Mouse (Mus musculus): ENCODE data around the gene Gm17657. TPM values are rescaled to one million over a fixed set of nuclear protein-coding genes. Genes with fewer than 3 reads are reported as not detected.
"Not testable (repeated sequence)": the region's sequence is repeated elsewhere in the genome, so short reads cannot be mapped to it uniquely, and the experiment has no call there.

Gm17657 gene
- polyA plus RNA-seq, 1 experiment from 2014 or later: not detected

DNA sequence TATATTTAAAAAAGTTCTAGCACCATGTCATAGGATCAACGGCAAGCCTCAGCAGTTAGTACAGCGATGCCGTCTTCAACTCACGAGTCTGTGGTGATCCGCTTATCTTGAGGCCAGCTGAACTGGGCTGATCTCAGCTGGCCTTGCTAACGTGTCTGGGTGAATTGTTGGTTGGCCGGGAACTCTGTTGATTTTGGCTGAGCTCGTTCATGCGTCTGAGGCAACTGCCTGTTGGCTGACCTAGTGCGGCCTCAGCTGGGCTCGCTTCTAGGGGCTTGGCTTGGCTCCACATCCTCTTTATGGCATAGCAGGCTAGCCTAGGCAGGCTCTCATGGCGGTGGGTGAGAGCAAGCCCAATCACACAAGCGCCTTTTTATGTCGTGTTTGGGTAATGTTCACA lies 8.0 kb downstream of the Gm17657 start:
- 86% methylated on average over 14 of the region's 14 CpGs for WGBS
- H3K4me1 ChIP-seq: no peaks in the 10 kb centered on the region
- H3K27ac ChIP-seq: no peak overlapping the region
- H3K36me3 ChIP-seq (replicated peaks): no peaks in the 10 kb centered on the region
- H3K27me3 ChIP-seq (ENCODE audit: poor library complexity, severe bottlenecking): no peaks in the 10 kb centered on the region
- no peaks in the 10 kb centered on the region for H3K9me3 ChIP-seq
- H3K4me3 ChIP-seq: no peak overlapping the region
- no peak for DNase-seq (ENCODE audit: extremely low spot score, low spot score)

DNA sequence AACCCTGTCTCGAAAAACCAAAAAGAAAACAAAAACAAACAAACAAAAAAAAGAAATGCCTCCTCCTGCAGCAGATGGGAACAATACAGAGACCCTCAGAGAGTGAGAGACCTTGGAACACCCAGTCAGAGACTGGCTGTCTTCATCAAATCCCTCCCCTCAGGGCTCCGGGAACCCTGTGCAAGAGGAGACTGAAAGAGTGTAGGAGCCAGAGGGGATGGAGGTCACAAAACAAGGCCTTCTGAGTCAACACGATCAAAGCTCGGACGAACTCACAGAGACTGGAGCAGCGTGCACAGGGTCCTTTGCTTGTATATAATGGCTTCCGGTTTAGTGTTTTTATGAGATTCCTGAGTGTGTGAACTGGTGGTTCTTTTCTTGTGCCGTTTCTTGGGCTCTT lies 9.0 kb downstream of the Gm17657 start:
- Histone ChIP-seq H3K36me3 (replicated peaks) (no peaks in the 10 kb centered on the region), H3K4me3 (no peak overlapping the region), H3K27me3 (ENCODE audit: poor library complexity, severe bottlenecking) (no peaks in the 10 kb centered on the region), H3K9me3 (no peaks in the 10 kb centered on the region), H3K4me1 (no peaks in the 10 kb centered on the region), H3K27ac (no peak overlapping the region)
- WGBS: 92% methylated on average over 8 of the region's 8 CpGs
- DNase-seq (ENCODE audit: extremely low spot score, low spot score): no peak

DNA sequence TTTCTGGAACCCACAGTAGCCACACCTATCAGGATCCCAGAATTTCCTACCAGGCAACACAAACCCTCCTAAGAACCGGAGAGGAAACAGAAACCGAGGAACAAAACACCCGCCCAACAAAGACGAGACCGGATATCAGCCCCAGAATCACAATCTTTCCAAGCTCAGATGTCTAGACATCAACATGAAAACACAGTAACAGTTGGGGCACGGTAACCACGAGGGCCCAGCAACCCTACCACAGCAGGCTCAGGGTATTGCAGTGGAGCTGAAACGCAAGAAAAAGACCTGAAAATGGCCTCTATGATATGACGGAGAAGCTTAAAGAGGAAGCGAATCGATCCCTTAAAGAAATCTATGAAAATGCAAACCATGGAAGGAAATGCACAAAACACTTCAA lies 15.6 kb downstream of the Gm17657 start:
- H3K9me3 ChIP-seq: no peaks in the 10 kb centered on the region; the same call in 1 of the 2 replicates
- H3K4me3 ChIP-seq: no peak overlapping the region
- H3K27ac ChIP-seq: no peak overlapping the region
- H3K4me1 ChIP-seq: 0 out of 2 replicates have a peak, but pooled peaks cover 4% of the 10 kb centered on the region
- H3K27me3 ChIP-seq (ENCODE audit: poor library complexity, severe bottlenecking): no peaks in the 10 kb centered on the region
- no peaks in the 10 kb centered on the region for H3K36me3 ChIP-seq (replicated peaks)
- 95% methylated on average over 11 of the region's 11 CpGs for WGBS
- no peak for DNase-seq (ENCODE audit: extremely low spot score, low spot score)

DNA sequence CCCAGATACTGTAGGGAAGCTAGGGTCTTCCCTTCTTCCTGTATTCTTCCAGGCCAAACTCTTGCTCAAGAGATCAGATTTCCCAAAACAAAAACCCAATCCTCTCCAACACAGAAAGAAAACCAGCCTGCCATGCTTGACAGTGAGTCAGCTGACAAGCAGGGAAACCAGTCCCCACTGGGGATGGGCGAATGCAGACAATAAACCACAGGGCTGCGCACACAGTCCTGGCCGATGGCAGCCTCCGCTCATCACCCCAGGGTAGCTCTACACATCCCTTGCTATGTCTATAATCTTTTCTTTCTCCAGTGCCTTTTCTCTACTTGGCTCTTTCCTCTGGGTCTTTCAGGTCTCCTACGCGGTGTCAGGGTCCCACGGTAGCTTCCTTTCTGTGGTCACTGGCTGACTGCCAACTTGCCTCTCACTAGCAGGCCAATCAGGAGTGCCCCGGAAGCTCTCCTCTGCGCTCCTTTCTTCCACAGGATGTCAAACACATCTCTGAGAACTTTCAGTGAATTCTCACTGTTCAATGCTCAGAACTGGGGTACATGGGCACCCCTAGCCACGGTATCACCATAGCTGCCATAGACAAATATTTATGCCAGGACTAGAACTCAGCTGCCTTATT lies 17.6 kb downstream of the Gm17657 start:
- Histone ChIP-seq H3K4me3 (no peak overlapping the region), H3K9me3 (peaks cover 2% of the 10 kb centered on the region), H3K27ac (no peak overlapping the region), H3K4me1 (0 out of 2 replicates have a peak, but pooled peaks cover 4% of the 10 kb centered on the region), H3K36me3 (replicated peaks) (no peaks in the 10 kb centered on the region), H3K27me3 (ENCODE audit: poor library complexity, severe bottlenecking) (no peaks in the 10 kb centered on the region)
- WGBS: 88% methylated on average over 10 of the region's 10 CpGs
- no peak for DNase-seq (ENCODE audit: extremely low spot score, low spot score)

DNA sequence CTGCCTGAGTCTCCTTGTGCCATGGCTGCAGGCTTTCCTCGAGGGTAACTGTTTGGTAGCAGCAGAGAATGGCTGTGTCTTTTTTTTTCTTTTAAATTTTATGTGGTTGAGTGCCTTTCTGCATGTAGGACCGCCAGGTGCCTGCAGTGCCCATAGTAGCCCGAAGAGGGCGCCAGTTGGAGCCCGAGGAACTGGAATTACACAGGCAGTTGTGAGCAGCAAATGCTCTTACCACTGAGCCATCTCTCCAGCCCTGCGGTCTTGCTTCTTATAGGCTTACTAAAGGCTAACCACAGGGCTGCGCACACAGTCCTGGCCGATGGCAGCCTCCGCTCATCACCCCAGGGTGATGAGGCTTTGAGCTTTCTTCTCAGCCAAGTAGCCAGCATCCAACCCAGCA lies 18.2 kb downstream of the Gm17657 start:
- no peak overlapping the region for H3K27ac ChIP-seq
- H3K9me3 ChIP-seq: peaks cover 7% of the 10 kb centered on the region
- no peaks in the 10 kb centered on the region for H3K36me3 ChIP-seq (replicated peaks)
- H3K27me3 ChIP-seq (ENCODE audit: poor library complexity, severe bottlenecking): no peaks in the 10 kb centered on the region
- no peak overlapping the region for H3K4me3 ChIP-seq
- H3K4me1 ChIP-seq: 0 out of 2 replicates have a peak, but pooled peaks cover 4% of the 10 kb centered on the region
- DNase-seq (ENCODE audit: extremely low spot score, low spot score): no peak
- 82% methylated on average over 9 of the region's 9 CpGs for WGBS

DNA sequence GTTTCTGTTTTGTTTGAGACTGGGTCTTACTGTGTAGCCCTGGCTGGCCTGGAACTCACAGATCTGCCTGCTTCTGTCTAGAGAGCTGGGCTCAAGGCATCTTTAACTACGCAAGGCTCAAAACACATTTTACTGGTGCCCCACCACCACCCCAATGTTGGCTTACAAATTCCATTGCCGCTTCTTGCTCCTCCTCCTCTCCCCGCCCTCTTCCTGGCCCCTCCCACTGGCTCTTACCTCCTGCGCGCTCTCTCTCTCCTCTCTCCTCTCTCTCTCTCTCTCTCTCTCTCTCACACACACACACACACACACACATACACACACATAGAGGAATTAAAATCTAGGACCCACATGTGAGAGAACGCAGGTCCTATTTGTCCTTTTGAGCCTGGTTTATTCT lies 18.9 kb downstream of the Gm17657 start:
- Histone ChIP-seq H3K27me3 (ENCODE audit: poor library complexity, severe bottlenecking) (no peaks in the 10 kb centered on the region), H3K4me3 (no peak overlapping the region), H3K4me1 (0 out of 2 replicates have a peak, but pooled peaks cover 4% of the 10 kb centered on the region), H3K9me3 (peaks cover 15% of the 10 kb centered on the region), H3K36me3 (replicated peaks) (no peaks in the 10 kb centered on the region), H3K27ac (no peak overlapping the region)
- 74% methylated on average over 6 of the region's 6 CpGs for WGBS
- DNase-seq (ENCODE audit: extremely low spot score, low spot score): no peak

DNA sequence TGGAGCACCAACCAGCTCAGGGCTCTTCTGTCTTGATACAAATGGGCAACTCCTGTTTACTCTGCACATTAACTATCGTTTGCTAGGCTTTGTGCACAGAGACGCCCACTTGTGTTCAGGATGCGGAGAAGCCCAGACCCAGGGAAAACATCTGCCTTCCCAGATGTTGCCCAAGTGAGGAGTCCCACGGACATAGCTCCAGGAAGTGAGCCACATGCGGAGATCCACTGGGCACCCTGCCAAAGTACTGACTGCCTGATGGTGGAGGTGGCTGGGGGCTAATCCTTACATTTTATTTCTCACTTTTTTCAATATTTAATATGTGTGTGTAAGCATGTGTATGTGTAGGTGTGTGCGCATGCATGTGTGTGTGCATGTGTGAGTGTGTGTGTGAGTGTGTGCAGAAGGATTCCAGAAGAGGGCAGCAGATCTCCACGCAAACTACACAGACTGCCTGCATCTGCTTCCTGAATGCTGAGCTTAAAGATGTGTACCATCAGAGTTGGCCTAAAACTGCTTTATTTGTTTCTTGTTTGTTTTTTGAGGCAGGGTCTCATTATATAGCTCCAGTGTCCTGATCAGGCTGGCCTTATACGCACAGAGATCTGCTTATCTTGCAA lies 20.8 kb downstream of the Gm17657 start:
- 0 out of 2 replicates have a peak, but pooled peaks cover 4% of the 10 kb centered on the region for H3K4me1 ChIP-seq
- DNase-seq (ENCODE audit: extremely low spot score, low spot score): no peak
- 94% methylated on average over 8 of the region's 8 CpGs for WGBS
- no peaks in the 10 kb centered on the region for H3K36me3 ChIP-seq (replicated peaks)
- no peak overlapping the region for H3K4me3 ChIP-seq
- no peak overlapping the region for H3K27ac ChIP-seq
- peaks cover 17% of the 10 kb centered on the region for H3K9me3 ChIP-seq
- H3K27me3 ChIP-seq (ENCODE audit: poor library complexity, severe bottlenecking): no peaks in the 10 kb centered on the region

DNA sequence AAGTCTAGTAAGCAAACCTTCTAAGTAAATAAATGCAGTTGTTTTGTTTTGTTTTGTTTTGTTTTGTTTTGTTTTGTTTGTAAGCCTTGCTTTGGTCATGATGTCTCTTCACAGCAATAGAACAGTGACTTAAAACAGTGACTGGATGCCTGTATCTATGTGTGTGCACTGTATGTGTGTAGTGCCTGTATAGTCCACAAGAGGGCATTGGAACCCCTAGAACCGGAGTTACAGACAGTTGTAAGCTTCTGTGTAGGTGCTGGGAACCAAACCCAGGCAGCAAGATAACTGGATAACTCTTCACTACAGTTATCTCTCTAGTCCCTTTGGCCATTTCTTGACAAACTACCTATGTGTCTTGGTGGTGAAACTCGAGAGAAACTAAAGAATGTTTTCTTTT lies 23.8 kb downstream of the Gm17657 start:
- Histone ChIP-seq H3K27me3 (ENCODE audit: poor library complexity, severe bottlenecking) (no peaks in the 10 kb centered on the region), H3K9me3 (peaks cover 17% of the 10 kb centered on the region), H3K4me3 (no peak overlapping the region), H3K36me3 (replicated peaks) (no peaks in the 10 kb centered on the region), H3K27ac (no peak overlapping the region), H3K4me1 (no peaks in the 10 kb centered on the region)
- 86% methylated on average over 2 of the region's 2 CpGs for WGBS
- DNase-seq (ENCODE audit: extremely low spot score, low spot score): no peak

DNA sequence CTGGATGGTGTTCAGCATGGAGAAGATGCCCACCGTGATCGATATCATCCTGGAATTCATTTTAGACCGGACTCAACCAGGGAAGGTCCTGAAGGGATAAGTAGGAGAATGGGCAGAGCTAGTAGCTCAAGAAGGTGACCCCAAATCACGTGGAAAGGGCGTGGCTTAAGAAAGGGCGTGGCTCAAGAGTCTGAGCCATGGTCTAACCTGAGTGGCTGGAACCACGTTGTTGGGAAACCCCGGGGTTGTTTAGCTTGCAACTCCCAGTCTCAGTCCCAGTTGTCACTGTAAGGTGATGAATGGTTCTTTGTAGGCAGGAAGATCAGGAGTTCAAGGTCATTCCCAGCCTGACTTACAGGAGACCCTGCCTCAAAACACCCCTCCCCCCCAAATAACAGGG lies 29.7 kb downstream of the Gm17657 start:
- Histone ChIP-seq H3K9me3 (no peaks in the 10 kb centered on the region), H3K4me3 (no peak overlapping the region), H3K27me3 (ENCODE audit: poor library complexity, severe bottlenecking) (no peaks in the 10 kb centered on the region), H3K36me3 (replicated peaks) (no peaks in the 10 kb centered on the region), H3K4me1 (no peaks in the 10 kb centered on the region; the same call in 1 of the 2 replicates), H3K27ac (no peak overlapping the region)
- 77% methylated on average over 8 of the region's 8 CpGs for WGBS
- DNase-seq (ENCODE audit: extremely low spot score, low spot score): no peak

DNA sequence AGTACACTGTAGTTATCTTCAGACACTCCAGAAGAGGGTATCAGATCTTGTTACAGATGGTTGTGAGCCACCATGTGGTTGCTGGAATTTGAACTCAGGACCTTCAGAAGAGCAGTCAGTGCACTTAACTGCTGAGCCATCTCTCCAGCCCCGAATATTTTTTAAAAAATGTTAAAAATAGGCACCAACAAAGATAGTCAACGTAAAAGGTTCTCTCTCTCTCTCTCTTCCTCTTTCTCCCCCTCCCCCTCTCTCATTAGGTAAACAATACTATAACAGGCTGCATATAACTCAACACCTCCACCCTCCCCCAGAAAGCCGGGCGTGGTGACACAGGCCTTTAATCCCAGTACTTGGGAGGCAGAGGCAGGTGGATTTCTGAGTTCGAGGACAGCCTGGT lies 30.8 kb downstream of the Gm17657 start:
- not testable (repeated sequence) for H3K4me3 ChIP-seq; H3K27me3 ChIP-seq (ENCODE audit: poor library complexity, severe bottlenecking); DNase-seq (ENCODE audit: extremely low spot score, low spot score); H3K9me3 ChIP-seq; H3K36me3 ChIP-seq (replicated peaks); H3K27ac ChIP-seq; H3K4me1 ChIP-seq
- WGBS: 93% methylated on average over 5 of the region's 5 CpGs

DNA sequence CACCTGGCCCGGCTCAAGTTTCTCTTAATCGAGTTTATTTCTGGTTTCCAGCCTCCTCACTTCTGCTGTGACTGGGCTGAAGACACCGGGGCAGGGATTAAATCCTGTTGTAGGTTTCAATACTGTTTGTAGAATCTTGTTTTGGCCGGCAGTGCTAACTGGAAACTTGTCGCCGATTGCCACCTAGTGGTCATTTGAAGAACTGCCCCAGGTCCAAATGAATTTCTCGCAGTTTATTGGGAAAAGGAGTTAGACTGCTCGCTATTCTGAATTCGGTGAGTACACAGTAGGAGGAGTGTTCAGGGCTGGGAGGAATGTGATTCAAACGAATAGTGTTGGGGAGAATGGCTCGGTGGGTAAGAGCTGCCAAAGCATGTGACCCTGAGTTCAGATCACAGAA lies 35.0 kb downstream of the Gm17657 start:
- no peak overlapping the region for H3K4me3 ChIP-seq
- no peaks in the 10 kb centered on the region for H3K36me3 ChIP-seq (replicated peaks)
- 0 out of 2 replicates have a peak overlapping the region, but pooled peaks have one; percentile 57 for H3K27ac ChIP-seq
- peaks cover 9% of the 10 kb centered on the region for H3K4me1 ChIP-seq
- H3K27me3 ChIP-seq (ENCODE audit: poor library complexity, severe bottlenecking): no peaks in the 10 kb centered on the region
- H3K9me3 ChIP-seq: no peaks in the 10 kb centered on the region
- WGBS: 4% methylated on average over 11 of the region's 11 CpGs
- peak; percentile 81 for DNase-seq (ENCODE audit: extremely low spot score, low spot score)

DNA sequence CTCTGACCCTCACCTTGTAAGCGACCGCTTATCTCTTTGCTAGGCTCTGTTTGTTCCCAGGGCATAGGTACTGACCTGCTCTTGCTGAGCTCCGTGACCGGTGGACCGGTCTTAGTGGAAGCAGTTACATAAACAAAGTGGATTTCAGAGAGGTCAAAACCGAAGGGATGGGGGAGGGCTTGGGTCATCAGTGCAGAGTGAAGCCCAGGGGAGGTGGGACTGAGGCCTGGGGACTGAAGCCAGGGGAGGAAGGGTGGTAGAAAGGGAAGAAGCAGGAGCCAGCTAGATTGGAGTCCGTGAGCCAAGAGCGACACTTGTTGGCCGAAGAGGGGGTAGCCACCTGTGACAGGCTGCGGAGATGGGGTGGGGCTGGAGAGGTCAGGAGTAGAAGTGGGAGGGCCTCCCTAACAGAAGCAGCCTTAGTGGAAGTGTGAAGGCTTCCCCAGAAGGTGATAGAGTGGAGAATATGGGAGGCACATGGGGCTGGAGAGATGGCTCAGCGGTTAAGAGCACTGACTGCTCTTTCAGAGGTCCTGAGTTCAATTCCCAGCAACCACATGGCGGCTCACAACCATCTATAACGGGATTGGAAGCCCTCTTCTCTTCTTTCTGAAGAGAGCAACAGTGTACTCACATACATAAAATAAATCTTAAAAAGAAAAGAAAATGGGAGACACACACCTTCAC lies 36.3 kb downstream of the Gm17657 start:
- 35% methylated on average over 13 of the region's 13 CpGs for WGBS
- Histone ChIP-seq H3K4me3 (no peak overlapping the region), H3K9me3 (no peaks in the 10 kb centered on the region), H3K36me3 (replicated peaks) (no peaks in the 10 kb centered on the region), H3K27ac (peak overlapping the region; percentile 48; the same call in 1 of the 2 replicates), H3K27me3 (ENCODE audit: poor library complexity, severe bottlenecking) (no peaks in the 10 kb centered on the region), H3K4me1 (peaks cover 13% of the 10 kb centered on the region)
- DNase-seq (ENCODE audit: extremely low spot score, low spot score): peak; percentile 75

DNA sequence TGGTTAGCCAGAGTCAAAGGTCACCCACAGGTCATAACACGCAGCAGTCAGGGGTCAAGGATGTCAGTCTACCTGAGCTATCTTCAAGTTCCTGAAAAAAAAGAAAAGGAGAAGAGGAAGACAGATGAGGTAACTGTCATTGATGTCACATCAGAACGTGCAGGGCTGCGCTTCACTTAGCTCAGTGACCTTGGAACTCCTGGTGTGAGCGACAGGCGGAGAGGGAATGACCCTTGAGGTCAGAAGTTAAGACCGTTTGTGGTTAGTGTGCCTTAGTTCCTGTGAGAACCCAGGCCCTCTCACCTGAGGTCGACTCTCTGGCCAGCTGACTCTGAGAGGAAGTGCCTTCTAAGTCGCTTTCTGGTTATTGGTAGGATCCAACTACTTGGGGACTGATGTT lies 38.7 kb downstream of the Gm17657 start:
- no peak overlapping the region for H3K27ac ChIP-seq
- no peaks in the 10 kb centered on the region for H3K9me3 ChIP-seq
- H3K36me3 ChIP-seq (replicated peaks): no peaks in the 10 kb centered on the region
- peaks cover 13% of the 10 kb centered on the region for H3K4me1 ChIP-seq
- 65% methylated on average over 8 of the region's 8 CpGs for WGBS
- H3K4me3 ChIP-seq: no peak overlapping the region
- DNase-seq (ENCODE audit: extremely low spot score, low spot score): no peak
- no peaks in the 10 kb centered on the region for H3K27me3 ChIP-seq (ENCODE audit: poor library complexity, severe bottlenecking)
